Comparison of ENCODE assay signal across 21 mouse cellular contexts in genomic region chr3:133321928-133322327, GRCm38 (mm10). TPM values are rescaled to one million over a fixed set of nuclear protein-coding genes. Genes with fewer than 3 reads are reported as not detected.
DNase-seq lines count a peak whose midpoint lies in the region; ATAC-seq and TF ChIP-seq lines count a peak whose summit lies in the region.
"Had no signal": no experiment of that assay in that cellular context is flagged by ENCODE, and none has a peak within 500 bp of the region (broad histone marks: within the 10 kb centered on the region; RNA-seq: fewer than 3 reads in every experiment).

No protein-coding gene starts in this region.

- no peak overlapping the region for H3K4me2 ChIP-seq in hindbrain, embryonic 16.5 days (ENCODE audit: low read length)
- no peak overlapping the region for H3K4me2 ChIP-seq in hindbrain, embryonic 12.5 days (replicated peaks)
- no peak overlapping the region for H3K4me2 ChIP-seq in limb, embryonic 12.5 days
- H3K4me2 ChIP-seq in limb, embryonic 13.5 days (replicated peaks) = no peak overlapping the region
- no peak overlapping the region for H3K4me2 ChIP-seq in midbrain, postnatal 0 days (ENCODE audit: low read depth, low read length, poor library complexity, severe bottlenecking)
- H3K4me2 ChIP-seq: embryonic facial prominence, embryonic 12.5 days; forebrain, embryonic 13.5 days had no signal

- DNase-seq in heart, adult 11 months = peak; percentile 84
- DNase-seq in heart, adult 18-20 months = no peak
- DNase-seq in limb, embryonic 10.5 days (ENCODE audit: low spot score) = no peak
- DNase-seq in midbrain, postnatal 0 days (ENCODE audit: low spot score) = no peak
- DNase-seq: adrenal gland, adult 8-10 months; adrenal gland, postnatal 14 days; adrenal gland, postnatal 36 days; cerebellum, adult 11-12 months; cerebellum, adult 2 months; cerebellum, adult 9-10 months had no signal

- H3K9ac ChIP-seq in hindbrain, embryonic 16.5 days (ENCODE audit: low read depth, low read length) = no peak overlapping the region
- H3K9ac ChIP-seq in hindbrain, embryonic 12.5 days = no peak overlapping the region
- H3K9ac ChIP-seq in limb, embryonic 12.5 days (replicated peaks) = no peak overlapping the region
- no peak overlapping the region for H3K9ac ChIP-seq in limb, embryonic 13.5 days
- no peak overlapping the region for H3K9ac ChIP-seq in midbrain, postnatal 0 days (replicated peaks; ENCODE audit: low read length, poor library complexity, severe bottlenecking)
- H3K9ac ChIP-seq: embryonic facial prominence, embryonic 12.5 days; forebrain, embryonic 13.5 days had no signal

- no peak for TF ChIP-seq CTCF in midbrain, postnatal 0 days (IDR thresholded peaks at IDR 0.05)

- no peak overlapping the region for H3K4me3 ChIP-seq in hindbrain, embryonic 16.5 days (ENCODE audit: low read length)
- no peak overlapping the region for H3K4me3 ChIP-seq in hindbrain, embryonic 12.5 days
- no peak overlapping the region for H3K4me3 ChIP-seq in limb, embryonic 12.5 days (replicated peaks)
- H3K4me3 ChIP-seq in limb, embryonic 10.5 days = no peak overlapping the region
- H3K4me3 ChIP-seq in limb, embryonic 13.5 days = no peak overlapping the region
- no peak overlapping the region for H3K4me3 ChIP-seq in midbrain, postnatal 0 days (ENCODE audit: low read depth, low read length)
- H3K4me3 ChIP-seq: embryonic facial prominence, embryonic 10.5 days; embryonic facial prominence, embryonic 12.5 days; forebrain, embryonic 13.5 days had no signal

- H3K36me3 ChIP-seq in hindbrain, embryonic 16.5 days (ENCODE audit: control insufficient read depth, insufficient read depth, low read length) = no peaks in the 10 kb centered on the region
- H3K36me3 ChIP-seq in hindbrain, embryonic 12.5 days = no peaks in the 10 kb centered on the region
- H3K36me3 ChIP-seq in limb, embryonic 12.5 days = peaks cover 16% of the 10 kb centered on the region; the same call in 1 of the 2 replicates
- H3K36me3 ChIP-seq in limb, embryonic 10.5 days = peaks cover 32% of the 10 kb centered on the region
- peaks cover 17% of the 10 kb centered on the region for H3K36me3 ChIP-seq in limb, embryonic 13.5 days
- H3K36me3 ChIP-seq in midbrain, postnatal 0 days (ENCODE audit: insufficient read depth, low read length) = peaks cover 4% of the 10 kb centered on the region; the same call in 1 of the 2 replicates

- no peaks in the 10 kb centered on the region for H3K27me3 ChIP-seq in hindbrain, embryonic 16.5 days (replicated peaks; ENCODE audit: control insufficient read depth, insufficient read depth, low read length)
- no peaks in the 10 kb centered on the region for H3K27me3 ChIP-seq in hindbrain, embryonic 12.5 days
- H3K27me3 ChIP-seq in limb, embryonic 12.5 days = no peaks in the 10 kb centered on the region
- no peaks in the 10 kb centered on the region for H3K27me3 ChIP-seq in limb, embryonic 10.5 days (ENCODE audit: low read depth, poor library complexity, severe bottlenecking)
- no peaks in the 10 kb centered on the region for H3K27me3 ChIP-seq in limb, embryonic 13.5 days
- H3K27me3 ChIP-seq in midbrain, postnatal 0 days (ENCODE audit: insufficient read depth, low read length) = no peaks in the 10 kb centered on the region
- H3K27me3 ChIP-seq: CH12.LX; embryonic facial prominence, embryonic 12.5 days; forebrain, embryonic 13.5 days; Patski had no signal

- H3K9me3 ChIP-seq in hindbrain, embryonic 16.5 days (ENCODE audit: control insufficient read depth, low read length) = no peaks in the 10 kb centered on the region
- no peaks in the 10 kb centered on the region for H3K9me3 ChIP-seq in hindbrain, embryonic 12.5 days (replicated peaks)
- H3K9me3 ChIP-seq in limb, embryonic 12.5 days = no peaks in the 10 kb centered on the region
- no peaks in the 10 kb centered on the region for H3K9me3 ChIP-seq in limb, embryonic 10.5 days (replicated peaks)
- no peaks in the 10 kb centered on the region for H3K9me3 ChIP-seq in limb, embryonic 13.5 days
- no peaks in the 10 kb centered on the region for H3K9me3 ChIP-seq in midbrain, postnatal 0 days (ENCODE audit: low read length)
- H3K9me3 ChIP-seq: embryonic facial prominence, embryonic 10.5 days; embryonic facial prominence, embryonic 12.5 days; forebrain, embryonic 13.5 days; G1E had no signal

- WGBS in hindbrain, embryonic 16.5 days = 86% methylated on average over 10 of the region's 10 CpGs
- 91% methylated on average over 10 of the region's 10 CpGs for WGBS in hindbrain, embryonic 12.5 days
- 68% methylated on average over 10 of the region's 10 CpGs for WGBS in limb, embryonic 12.5 days
- WGBS in limb, embryonic 10.5 days = 95% methylated on average over 10 of the region's 10 CpGs
- WGBS in limb, embryonic 13.5 days = 62% methylated on average over 10 of the region's 10 CpGs
- WGBS in midbrain, postnatal 0 days = 86% methylated on average over 10 of the region's 10 CpGs

- no peak overlapping the region for H3K27ac ChIP-seq in hindbrain, embryonic 16.5 days (ENCODE audit: low read depth, low read length)
- H3K27ac ChIP-seq in hindbrain, embryonic 12.5 days = no peak overlapping the region
- H3K27ac ChIP-seq in limb, embryonic 12.5 days = no peak overlapping the region
- H3K27ac ChIP-seq in limb, embryonic 10.5 days = no peak overlapping the region
- H3K27ac ChIP-seq in limb, embryonic 13.5 days = no peak overlapping the region
- no peak overlapping the region for H3K27ac ChIP-seq in midbrain, postnatal 0 days (ENCODE audit: low read depth, low read length)
- H3K27ac ChIP-seq: embryonic facial prominence, embryonic 10.5 days; embryonic facial prominence, embryonic 12.5 days; forebrain, embryonic 13.5 days had no signal

- ATAC-seq in hindbrain, embryonic 16.5 days = peak; percentile 56; the same call in 1 of the 2 replicates
- no peak for ATAC-seq in hindbrain, embryonic 12.5 days (ENCODE audit: low FRiP score)
- ATAC-seq in limb, embryonic 12.5 days (ENCODE audit: insufficient number of reproducible peaks, insufficient read depth, low FRiP score, low TSS enrichment, low read depth) = 0 out of 2 replicates have a peak, but pooled peaks have one; percentile 29
- 0 out of 2 replicates have a peak, but pooled peaks have one; percentile 35 for ATAC-seq in limb, embryonic 13.5 days (ENCODE audit: low FRiP score, low read depth)
- no peak for ATAC-seq in midbrain, postnatal 0 days (ENCODE audit: low FRiP score)
- ATAC-seq: activated CD4-positive, CD25-positive, alpha-beta regulatory T cell, adult 4 months; forebrain, embryonic 13.5 days; Patski had no signal

- no peaks in the 10 kb centered on the region for H3K4me1 ChIP-seq in hindbrain, embryonic 16.5 days (ENCODE audit: control insufficient read depth, insufficient read depth, low read depth, low read length)
- H3K4me1 ChIP-seq in hindbrain, embryonic 12.5 days = peaks cover 3% of the 10 kb centered on the region; the same call in 1 of the 2 replicates
- 0 out of 2 replicates have a peak, but pooled peaks cover 4% of the 10 kb centered on the region for H3K4me1 ChIP-seq in limb, embryonic 12.5 days (replicated peaks)
- H3K4me1 ChIP-seq in limb, embryonic 10.5 days = no peaks in the 10 kb centered on the region
- H3K4me1 ChIP-seq in limb, embryonic 13.5 days = peaks cover 8% of the 10 kb centered on the region; the same call in 1 of the 2 replicates
- H3K4me1 ChIP-seq in midbrain, postnatal 0 days (ENCODE audit: insufficient read depth, low read length) = no peaks in the 10 kb centered on the region
- H3K4me1 ChIP-seq: embryonic facial prominence, embryonic 10.5 days; embryonic facial prominence, embryonic 12.5 days; forebrain, embryonic 13.5 days had no signal

RNA-seq across cellular contexts. Expression of gene Ppa2, which starts 12.0 kb away (rescaled TPM):
- 100 to 1,000 TPM; 150 to 157 TPM for total RNA-seq in heart, adult 18-20 months (2021)
- polyA plus RNA-seq in hindbrain, embryonic 16.5 days (2015; fragmentation: Nextera tagmentation; extraction: Ambion mirVana) = 80.2 and 89.2 TPM in 2 replicates
- 70.3 and 71.0 TPM in 2 replicates for polyA plus RNA-seq in hindbrain, embryonic 12.5 days (2016; fragmentation: Nextera tagmentation; extraction: Ambion mirVana)
- 84.9 and 86.0 TPM in 2 replicates for polyA plus RNA-seq in limb, embryonic 12.5 days (2016; fragmentation: Nextera tagmentation; extraction: Ambion mirVana)
- polyA plus RNA-seq in limb, embryonic 10.5 days (2016; fragmentation: Nextera tagmentation; extraction: Ambion mirVana) = 81.7 and 95.4 TPM in 2 replicates
- 84.0 and 86.6 TPM in 2 replicates for polyA plus RNA-seq in limb, embryonic 13.5 days (2015; fragmentation: Nextera tagmentation; extraction: Ambion mirVana)
- total RNA-seq in midbrain, postnatal 0 days (2014; rRNA removed) = 33.1 and 55.0 TPM in 2 replicates
- polyA plus RNA-seq in midbrain, postnatal 0 days (2015; fragmentation: Nextera tagmentation; extraction: Ambion mirVana) = 99.4 and 100 TPM in 2 replicates

Comparison
In these comparisons a context has a peak if more than half of its experiments do, and no peak if none do; other contexts are left out.
1. ATAC-seq: peak in hindbrain, embryonic 16.5 days (single experiment), limb, embryonic 12.5 days (single experiment) and limb, embryonic 13.5 days (single experiment); none in hindbrain, embryonic 12.5 days (single experiment) and midbrain, postnatal 0 days (single experiment).